Mouse (Mus musculus): ENCODE data around the gene Gm37240. TPM values are rescaled to one million over a fixed set of nuclear protein-coding genes. Genes with fewer than 3 reads are reported as not detected.

The Gm37240 gene
- total and polyA plus RNA-seq, 2 experiments from 2014 or later: 0.43 to 1.9 TPM

DNA sequence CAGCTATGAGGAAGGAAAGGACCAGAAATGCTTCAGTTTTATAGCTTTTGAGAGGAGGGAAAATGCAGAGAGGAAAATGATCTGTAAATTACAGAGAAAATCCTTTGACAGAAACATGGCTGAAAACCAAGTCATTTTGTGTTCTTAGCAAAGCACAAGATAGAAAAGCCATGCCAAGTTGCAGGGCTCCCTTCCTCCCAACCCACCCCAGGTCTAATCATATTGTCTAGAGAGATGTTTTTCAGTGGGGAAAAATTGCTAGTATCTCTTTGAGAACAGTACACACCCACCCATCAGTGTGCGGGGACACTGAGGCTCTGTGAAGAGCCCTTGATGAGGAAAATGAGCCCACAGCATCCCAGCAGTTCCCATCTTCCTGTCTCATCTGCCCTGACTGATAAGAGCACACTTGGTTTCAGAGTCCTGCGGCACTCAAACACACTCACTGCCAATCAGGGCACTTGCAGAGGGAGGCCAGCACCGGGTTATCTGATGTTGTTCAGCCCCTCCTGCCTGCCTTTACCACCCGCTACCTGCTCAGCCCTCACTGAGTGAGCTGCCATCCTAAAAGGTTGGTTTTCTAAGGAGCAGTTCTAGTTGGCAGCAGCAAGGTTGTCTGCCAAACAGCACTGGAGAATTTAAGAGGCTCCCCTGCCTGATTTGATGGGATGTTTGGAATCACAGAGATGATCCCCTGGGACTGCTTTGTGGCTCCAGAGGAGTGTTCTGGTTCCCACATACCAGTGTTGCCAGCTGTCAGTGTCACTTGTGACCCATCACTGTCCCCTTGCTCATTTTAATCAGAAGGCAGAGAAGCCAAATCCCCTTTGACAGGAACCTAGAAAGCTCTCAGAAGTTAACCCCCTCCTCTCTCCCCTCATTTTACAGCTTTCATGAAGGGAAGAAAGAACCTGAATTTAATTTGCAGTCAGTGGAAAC lies 234.3 kb downstream of the Gm37240 start:
- H3K4me2 ChIP-seq (ENCODE audit: low read depth, low read length, poor library complexity, severe bottlenecking): no peak overlapping the region
- H3K9me3 ChIP-seq (ENCODE audit: low read length): no peaks in the 10 kb centered on the region
- no peaks in the 10 kb centered on the region for H3K27me3 ChIP-seq (ENCODE audit: insufficient read depth, low read length)
- H3K4me3 ChIP-seq (ENCODE audit: low read depth, low read length): no peak overlapping the region
- no peaks in the 10 kb centered on the region for H3K36me3 ChIP-seq (ENCODE audit: insufficient read depth, low read length)
- no peak overlapping the region for H3K9ac ChIP-seq (replicated peaks; ENCODE audit: low read length, poor library complexity, severe bottlenecking)
- no peak for ATAC-seq (ENCODE audit: low FRiP score)
- H3K4me1 ChIP-seq (ENCODE audit: insufficient read depth, low read length): no peaks in the 10 kb centered on the region
- 61% methylated on average over 4 of the region's 4 CpGs for WGBS
- peak overlapping the region; percentile 48; the same call in 1 of the 2 replicates for H3K27ac ChIP-seq (ENCODE audit: low read depth, low read length)
- TF ChIP-seq CTCF (IDR thresholded peaks at IDR 0.05): no peak
- DNase-seq (ENCODE audit: low spot score): peak; percentile 23

DNA sequence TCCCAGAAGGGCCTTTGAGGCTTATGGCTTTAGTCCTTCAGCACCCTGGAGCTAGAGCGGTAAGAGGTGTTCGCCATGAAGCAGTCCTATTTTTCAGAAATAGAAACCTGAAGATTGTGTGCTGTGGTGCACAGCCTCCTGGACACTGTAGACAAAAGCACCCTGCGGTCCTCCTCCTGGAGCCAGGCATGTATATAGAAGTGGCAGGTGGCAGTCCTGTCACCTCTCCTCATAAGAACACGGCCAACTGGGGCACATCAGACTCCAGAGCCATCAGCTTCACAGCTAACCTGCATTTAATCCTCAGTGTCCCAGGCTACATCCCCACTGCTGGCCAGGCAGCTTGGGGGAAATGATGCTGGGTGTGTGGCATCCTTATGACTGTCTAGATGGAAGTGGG lies 238.1 kb downstream of the Gm37240 start:
- Histone ChIP-seq H3K27ac (ENCODE audit: low read depth, low read length) (no peak overlapping the region), H3K27me3 (ENCODE audit: insufficient read depth, low read length) (no peaks in the 10 kb centered on the region), H3K9ac (replicated peaks; ENCODE audit: low read length, poor library complexity, severe bottlenecking) (no peak overlapping the region), H3K4me3 (ENCODE audit: low read depth, low read length) (no peak overlapping the region), H3K9me3 (ENCODE audit: low read length) (no peaks in the 10 kb centered on the region), H3K36me3 (ENCODE audit: insufficient read depth, low read length) (no peaks in the 10 kb centered on the region), H3K4me1 (ENCODE audit: insufficient read depth, low read length) (no peaks in the 10 kb centered on the region), H3K4me2 (ENCODE audit: low read depth, low read length, poor library complexity, severe bottlenecking) (no peak overlapping the region)
- DNase-seq (ENCODE audit: low spot score): no peak
- no peak for ATAC-seq (ENCODE audit: low FRiP score)
- TF ChIP-seq CTCF (IDR thresholded peaks at IDR 0.05): no peak
- WGBS: 87% methylated on average over 4 of the region's 4 CpGs

DNA sequence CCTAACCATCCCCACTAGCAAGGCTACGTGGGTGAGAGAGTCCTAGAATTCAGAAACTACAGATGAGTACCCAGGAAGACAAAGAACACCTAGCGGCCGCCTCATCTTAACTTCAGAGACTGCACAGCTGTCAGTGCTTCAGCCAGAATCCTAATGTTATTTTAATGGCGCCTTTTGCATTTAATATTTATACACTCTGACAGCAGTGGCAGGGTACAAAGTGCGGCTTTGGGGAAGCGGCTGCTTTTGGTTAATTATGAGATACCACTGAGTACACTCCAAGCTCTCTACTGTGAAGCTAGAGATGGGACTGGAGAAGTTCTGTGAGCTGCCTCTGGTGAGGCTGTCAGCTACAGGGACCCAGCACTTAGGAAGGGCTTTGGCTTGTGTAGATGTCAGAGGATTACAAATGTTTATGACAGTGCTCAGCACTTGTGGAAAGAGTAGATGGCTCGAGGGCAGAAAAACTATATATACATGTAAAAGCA lies 241.8 kb downstream of the Gm37240 start:
- no peak overlapping the region for H3K9ac ChIP-seq (replicated peaks; ENCODE audit: low read length, poor library complexity, severe bottlenecking)
- WGBS: 58% methylated on average over 7 of the region's 7 CpGs
- TF ChIP-seq CTCF (IDR thresholded peaks at IDR 0.05): no peak
- H3K27ac ChIP-seq (ENCODE audit: low read depth, low read length): no peak overlapping the region
- ATAC-seq (ENCODE audit: low FRiP score) (peak; percentile 47; the same call in 1 of the 2 replicates), DNase-seq (ENCODE audit: low spot score) (no peak)
- no peaks in the 10 kb centered on the region for H3K27me3 ChIP-seq (ENCODE audit: insufficient read depth, low read length)
- no peaks in the 10 kb centered on the region for H3K36me3 ChIP-seq (ENCODE audit: insufficient read depth, low read length)
- H3K4me1 ChIP-seq (ENCODE audit: insufficient read depth, low read length): no peaks in the 10 kb centered on the region
- H3K4me2 ChIP-seq (ENCODE audit: low read depth, low read length, poor library complexity, severe bottlenecking): no peak overlapping the region
- no peak overlapping the region for H3K4me3 ChIP-seq (ENCODE audit: low read depth, low read length)
- no peaks in the 10 kb centered on the region for H3K9me3 ChIP-seq (ENCODE audit: low read length)

DNA sequence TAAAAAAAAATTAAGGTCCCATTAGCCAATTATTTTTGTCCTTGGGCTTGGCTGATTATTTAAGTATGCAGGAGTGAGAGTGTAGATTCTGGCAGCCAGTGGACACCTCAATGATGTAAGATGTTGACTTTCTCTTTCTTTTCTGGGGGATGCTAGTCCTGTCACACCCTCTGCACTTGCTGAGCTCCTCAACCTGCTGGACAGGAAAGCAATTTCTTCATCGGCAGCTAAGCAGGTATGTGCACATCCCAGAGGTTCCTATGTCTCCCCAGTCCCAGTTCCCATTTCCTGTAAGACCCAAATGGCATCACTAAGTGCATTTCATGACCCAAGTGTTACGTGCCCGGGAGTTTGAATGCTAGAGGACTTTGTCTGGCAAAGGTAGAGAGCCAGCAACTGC lies 242.5 kb downstream of the Gm37240 start:
- no peaks in the 10 kb centered on the region for H3K9me3 ChIP-seq (ENCODE audit: low read length)
- ATAC-seq (ENCODE audit: low FRiP score) (no peak), DNase-seq (ENCODE audit: low spot score) (no peak)
- H3K27me3 ChIP-seq (ENCODE audit: insufficient read depth, low read length): no peaks in the 10 kb centered on the region
- no peak overlapping the region for H3K4me2 ChIP-seq (ENCODE audit: low read depth, low read length, poor library complexity, severe bottlenecking)
- no peak overlapping the region for H3K9ac ChIP-seq (replicated peaks; ENCODE audit: low read length, poor library complexity, severe bottlenecking)
- H3K36me3 ChIP-seq (ENCODE audit: insufficient read depth, low read length): no peaks in the 10 kb centered on the region
- H3K27ac ChIP-seq (ENCODE audit: low read depth, low read length): no peak overlapping the region
- no peaks in the 10 kb centered on the region for H3K4me1 ChIP-seq (ENCODE audit: insufficient read depth, low read length)
- 83% methylated on average over 3 of the region's 3 CpGs for WGBS
- no peak for TF ChIP-seq CTCF (IDR thresholded peaks at IDR 0.05)
- no peak overlapping the region for H3K4me3 ChIP-seq (ENCODE audit: low read depth, low read length)

GRCm38 (mm10) chr3:85641751-85642150 lies 245.6 kb downstream of the Gm37240 start:
- Histone ChIP-seq H3K4me2 (ENCODE audit: low read depth, low read length, poor library complexity, severe bottlenecking) (no peak overlapping the region), H3K27me3 (ENCODE audit: insufficient read depth, low read length) (no peaks in the 10 kb centered on the region), H3K9me3 (ENCODE audit: low read length) (no peaks in the 10 kb centered on the region), H3K27ac (ENCODE audit: low read depth, low read length) (no peak overlapping the region), H3K9ac (replicated peaks; ENCODE audit: low read length, poor library complexity, severe bottlenecking) (no peak overlapping the region), H3K4me1 (ENCODE audit: insufficient read depth, low read length) (no peaks in the 10 kb centered on the region), H3K4me3 (ENCODE audit: low read depth, low read length) (no peak overlapping the region), H3K36me3 (ENCODE audit: insufficient read depth, low read length) (no peaks in the 10 kb centered on the region)
- 83% methylated on average over 3 of the region's 3 CpGs for WGBS
- DNase-seq (ENCODE audit: low spot score) (no peak), ATAC-seq (ENCODE audit: low FRiP score) (no peak)
- no peak for TF ChIP-seq CTCF (IDR thresholded peaks at IDR 0.05)

All from midbrain, postnatal 0 days (tissue).